Mouse (Mus musculus): ENCODE results near the gene Spata5. TPM values are rescaled to one million over a fixed set of nuclear protein-coding genes. Genes with fewer than 3 reads are reported as not detected.

The Spata5 gene
- polyA plus RNA-seq, 1 experiment from 2014 or later: 13.1 TPM

- Histone ChIP-seq H3K4me1 (ENCODE audit: insufficient read depth, low read depth, low read length) (peaks cover 9% of the 10 kb centered on the region; the same call in 1 of the 2 replicates), H3K27me3 (replicated peaks; ENCODE audit: insufficient read depth, low read length) (no peaks in the 10 kb centered on the region), H3K27ac (ENCODE audit: low read length) (no peak overlapping the region), H3K4me3 (ENCODE audit: low read depth, low read length) (no peak overlapping the region), H3K36me3 (ENCODE audit: insufficient read depth, low read length) (no peaks in the 10 kb centered on the region), H3K9ac (replicated peaks; ENCODE audit: low read depth) (no peak overlapping the region), H3K4me2 (replicated peaks; ENCODE audit: low read depth, low read length) (no peak overlapping the region), H3K9me3 (ENCODE audit: low read length) (no peaks in the 10 kb centered on the region)
- no peak for ATAC-seq
- TF ChIP-seq CTCF (IDR thresholded peaks at IDR 0.05): no peak
- no peak for TF ChIP-seq EP300 (IDR thresholded peaks at IDR 0.05)
- WGBS: 43% methylated on average over 1 of the region's 1 CpGs
- DNase-seq (ENCODE audit: low spot score): no peak
Observed at GRCm38 (mm10) chr3:37476485-37476884, 56.8 kb downstream of the Spata5 start.

- no peak overlapping the region for H3K4me3 ChIP-seq (ENCODE audit: low read depth, low read length)
- 78% methylated on average over 7 of the region's 7 CpGs for WGBS
- ATAC-seq (no peak), DNase-seq (ENCODE audit: low spot score) (no peak)
- H3K9ac ChIP-seq (replicated peaks; ENCODE audit: low read depth): no peak overlapping the region
- no peak for TF ChIP-seq EP300 (IDR thresholded peaks at IDR 0.05)
- no peak for TF ChIP-seq CTCF (IDR thresholded peaks at IDR 0.05)
- H3K4me1 ChIP-seq (ENCODE audit: insufficient read depth, low read depth, low read length): peaks cover 9% of the 10 kb centered on the region; the same call in 1 of the 2 replicates
- H3K36me3 ChIP-seq (ENCODE audit: insufficient read depth, low read length): no peaks in the 10 kb centered on the region
- no peak overlapping the region for H3K27ac ChIP-seq (ENCODE audit: low read length)
- H3K4me2 ChIP-seq (replicated peaks; ENCODE audit: low read depth, low read length): peak overlapping the region; percentile 31; the same call in 1 of the 2 replicates
- H3K9me3 ChIP-seq (ENCODE audit: low read length): no peaks in the 10 kb centered on the region
- H3K27me3 ChIP-seq (replicated peaks; ENCODE audit: insufficient read depth, low read length): no peaks in the 10 kb centered on the region
Observed at GRCm38 (mm10) chr3:37477438-37478188, 57.9 kb downstream of the Spata5 start.

- 42% methylated on average over 1 of the region's 1 CpGs for WGBS
- no peak overlapping the region for H3K4me2 ChIP-seq (replicated peaks; ENCODE audit: low read depth, low read length)
- H3K9me3 ChIP-seq (ENCODE audit: low read length): no peaks in the 10 kb centered on the region
- ATAC-seq (peak; percentile 43; the same call in 1 of the 2 replicates), DNase-seq (ENCODE audit: low spot score) (no peak)
- no peak overlapping the region for H3K4me3 ChIP-seq (ENCODE audit: low read depth, low read length)
- 0 out of 2 replicates have a peak, but pooled peaks cover 5% of the 10 kb centered on the region for H3K4me1 ChIP-seq (ENCODE audit: insufficient read depth, low read depth, low read length)
- no peak overlapping the region for H3K9ac ChIP-seq (replicated peaks; ENCODE audit: low read depth)
- no peaks in the 10 kb centered on the region for H3K27me3 ChIP-seq (replicated peaks; ENCODE audit: insufficient read depth, low read length)
- no peaks in the 10 kb centered on the region for H3K36me3 ChIP-seq (ENCODE audit: insufficient read depth, low read length)
- no peak overlapping the region for H3K27ac ChIP-seq (ENCODE audit: low read length)
- TF ChIP-seq EP300 (IDR thresholded peaks at IDR 0.05): peak; percentile 94
- TF ChIP-seq CTCF (IDR thresholded peaks at IDR 0.05): no peak
Observed at GRCm38 (mm10) chr3:37479771-37480170, 60.1 kb downstream of the Spata5 start.

GRCm38 (mm10) chr3:37481295-37481694, 61.6 kb downstream of the Spata5 start:
- no peaks in the 10 kb centered on the region for H3K27me3 ChIP-seq (replicated peaks; ENCODE audit: insufficient read depth, low read length)
- 89% methylated on average over 31 of the region's 31 CpGs for WGBS
- H3K4me2 ChIP-seq (replicated peaks; ENCODE audit: low read depth, low read length): no peak overlapping the region
- no peak for TF ChIP-seq EP300 (IDR thresholded peaks at IDR 0.05)
- no peak for TF ChIP-seq CTCF (IDR thresholded peaks at IDR 0.05)
- H3K9ac ChIP-seq (replicated peaks; ENCODE audit: low read depth): no peak overlapping the region
- H3K4me3 ChIP-seq (ENCODE audit: low read depth, low read length): no peak overlapping the region
- 0 out of 2 replicates have a peak, but pooled peaks cover 5% of the 10 kb centered on the region for H3K4me1 ChIP-seq (ENCODE audit: insufficient read depth, low read depth, low read length)
- DNase-seq (ENCODE audit: low spot score): no peak
- H3K27ac ChIP-seq (ENCODE audit: low read length): no peak overlapping the region
- H3K9me3 ChIP-seq (ENCODE audit: low read length): no peaks in the 10 kb centered on the region
- ATAC-seq: no peak
- no peaks in the 10 kb centered on the region for H3K36me3 ChIP-seq (ENCODE audit: insufficient read depth, low read length)

- H3K4me3 ChIP-seq (ENCODE audit: low read depth, low read length): no peak overlapping the region
- TF ChIP-seq EP300 (IDR thresholded peaks at IDR 0.05) (no peak), CTCF (IDR thresholded peaks at IDR 0.05) (no peak)
- H3K4me2 ChIP-seq (replicated peaks; ENCODE audit: low read depth, low read length): no peak overlapping the region
- 58% methylated on average over 1 of the region's 1 CpGs for WGBS
- 0 out of 2 replicates have a peak, but pooled peaks cover 5% of the 10 kb centered on the region for H3K4me1 ChIP-seq (ENCODE audit: insufficient read depth, low read depth, low read length)
- no peak for DNase-seq (ENCODE audit: low spot score)
- H3K36me3 ChIP-seq (ENCODE audit: insufficient read depth, low read length): no peaks in the 10 kb centered on the region
- no peaks in the 10 kb centered on the region for H3K27me3 ChIP-seq (replicated peaks; ENCODE audit: insufficient read depth, low read length)
- no peak for ATAC-seq
- H3K9ac ChIP-seq (replicated peaks; ENCODE audit: low read depth): no peak overlapping the region
- H3K9me3 ChIP-seq (ENCODE audit: low read length): no peaks in the 10 kb centered on the region
- H3K27ac ChIP-seq (ENCODE audit: low read length): no peak overlapping the region
Observed at GRCm38 (mm10) chr3:37482720-37483119, 63.0 kb downstream of the Spata5 start.

GRCm38 (mm10) chr3:37483709-37484265, 64.1 kb downstream of the Spata5 start:
- 0 out of 2 replicates have a peak, but pooled peaks cover 4% of the 10 kb centered on the region for H3K4me1 ChIP-seq (ENCODE audit: insufficient read depth, low read depth, low read length)
- H3K9ac ChIP-seq (replicated peaks; ENCODE audit: low read depth): no peak overlapping the region
- H3K9me3 ChIP-seq (ENCODE audit: low read length): no peaks in the 10 kb centered on the region
- ATAC-seq (no peak), DNase-seq (ENCODE audit: low spot score) (no peak)
- H3K27ac ChIP-seq (ENCODE audit: low read length): no peak overlapping the region
- WGBS: 71% methylated on average over 4 of the region's 4 CpGs
- H3K4me3 ChIP-seq (ENCODE audit: low read depth, low read length): no peak overlapping the region
- no peaks in the 10 kb centered on the region for H3K27me3 ChIP-seq (replicated peaks; ENCODE audit: insufficient read depth, low read length)
- no peak for TF ChIP-seq EP300 (IDR thresholded peaks at IDR 0.05)
- no peak for TF ChIP-seq CTCF (IDR thresholded peaks at IDR 0.05)
- no peak overlapping the region for H3K4me2 ChIP-seq (replicated peaks; ENCODE audit: low read depth, low read length)
- H3K36me3 ChIP-seq (ENCODE audit: insufficient read depth, low read length): no peaks in the 10 kb centered on the region

Measured in lung, postnatal 0 days (tissue).